Mouse (Mus musculus): ENCODE data around the gene Cad. TPM values are rescaled to one million over a fixed set of nuclear protein-coding genes. Genes with fewer than 3 reads are reported as not detected.
A peak's percentile ranks its signal among the peaks of the same experiment; 100 is the strongest.
"Not testable (repeated sequence)": the region's sequence is repeated elsewhere in the genome, so short reads cannot be mapped to it uniquely, and the experiment has no call there.

Cad gene
- total RNA-seq (2021) = 10 to 100 TPM; 22.9 to 29.7 TPM
- long read RNA-seq, experiment 1, partial matches to known transcripts = 8 of 13 reads
- long read RNA-seq, experiment 1, other reads (novel, unspliced or antisense) = 5 of 13 reads
- long read RNA-seq, experiment 2, partial matches to known transcripts = 5 of 9 reads
- long read RNA-seq, experiment 2, other reads (novel, unspliced or antisense) = 4 of 9 reads

- peak; percentile 98 to 99 for DNase-seq
These were observed at the start of gene Cad for GRCm38 (mm10) chr5:31054261-31055215. Gene Cad (plus strand): TSS chr5:31054780.

DNA sequence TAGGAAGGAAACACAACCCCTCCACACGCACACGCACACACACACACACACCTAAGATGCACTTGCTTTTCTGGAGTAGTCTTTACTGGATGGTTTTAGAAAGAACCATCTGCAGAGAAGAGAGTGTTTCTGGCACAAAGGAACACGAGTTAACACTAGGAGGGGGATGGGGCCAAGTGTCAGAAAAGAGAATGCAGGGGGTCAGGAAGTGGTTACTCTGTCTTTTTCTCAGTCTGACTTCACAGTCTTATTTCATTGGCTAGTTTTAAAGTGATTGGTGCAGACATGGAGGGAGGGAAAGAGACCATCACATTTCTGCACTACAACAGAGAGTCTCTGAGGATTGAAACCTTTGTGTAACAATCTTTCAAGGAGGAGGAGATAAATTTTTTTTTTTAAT is 41.8 kb upstream of the Cad start:
- DNase-seq = no peak

GRCm38 (mm10) chr5:31015913-31016312 is 38.7 kb upstream of the Cad start:
- peak in 1 of 2 experiments; percentile 15 for DNase-seq

DNA sequence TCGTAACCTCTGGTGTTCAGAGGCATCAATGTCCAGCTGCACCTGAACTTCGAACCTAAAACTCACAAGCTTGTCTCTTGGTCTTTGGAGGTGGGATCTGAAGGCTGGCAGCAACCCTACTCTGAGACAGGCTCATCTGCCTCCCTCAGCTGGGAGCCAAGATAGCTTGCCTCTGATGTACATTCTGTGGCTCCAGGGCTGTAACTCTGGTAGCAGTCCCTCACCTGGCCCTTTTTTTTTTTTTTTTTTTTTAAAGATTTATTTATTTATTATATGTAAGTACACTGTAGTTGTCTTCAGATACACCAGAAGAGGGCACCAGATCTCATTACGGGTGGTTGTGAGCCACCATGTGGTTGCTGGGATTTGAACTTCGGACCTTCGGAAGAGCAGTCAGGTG is 32.8 kb upstream of the Cad start:
- not testable (repeated sequence) for DNase-seq

GRCm38 (mm10) chr5:31022690-31023089 is 31.9 kb upstream of the Cad start:
- DNase-seq = no peak

- DNase-seq = no peak
These were observed 31.3 kb upstream of the Cad start for GRCm38 (mm10) chr5:31023254-31023653.

- DNase-seq = no peak
These were observed 29.9 kb upstream of the Cad start for GRCm38 (mm10) chr5:31024641-31025040.

- no peak for DNase-seq
These were observed 23.7 kb upstream of the Cad start for GRCm38 (mm10) chr5:31030926-31031325.

- DNase-seq = no peak
These were observed 23.1 kb upstream of the Cad start for GRCm38 (mm10) chr5:31031508-31031907.

- peak in 1 of 2 experiments; percentile 28 for DNase-seq
These were observed 19.9 kb upstream of the Cad start for GRCm38 (mm10) chr5:31034669-31035068.

GRCm38 (mm10) chr5:31036556-31036955 is 18.0 kb upstream of the Cad start:
- peak; percentile 18 to 32 for DNase-seq

- DNase-seq = peak; percentile 69 to 72
These were observed 16.3 kb upstream of the Cad start for GRCm38 (mm10) chr5:31038171-31038845.

GRCm38 (mm10) chr5:31046416-31046815 is 8.2 kb upstream of the Cad start:
- DNase-seq = no peak

DNA sequence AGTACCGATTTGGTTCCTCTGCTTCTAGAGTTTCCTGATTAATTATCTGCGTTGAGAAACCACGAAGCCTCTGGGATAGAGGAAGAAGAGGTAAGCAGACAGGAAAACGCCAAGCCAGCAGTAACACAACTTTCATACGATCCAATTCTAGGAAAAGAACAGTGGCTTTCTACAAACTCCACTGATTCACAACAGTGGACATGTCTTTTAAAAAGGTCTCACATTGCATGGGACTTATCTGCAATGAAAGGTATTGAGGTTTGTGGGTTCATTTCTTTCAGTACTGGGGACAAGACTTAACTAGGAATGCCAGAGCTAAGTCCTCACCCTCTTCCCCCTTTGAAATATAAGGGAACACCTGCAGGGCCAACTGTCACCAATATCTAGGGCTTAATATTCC is 7.5 kb upstream of the Cad start:
- no peak for DNase-seq

GRCm38 (mm10) chr5:31047848-31048762 is 6.5 kb upstream of the Cad start, which contains the start of gene Atraid:
Gene Atraid (plus strand): TSS chr5:31048312.
- DNase-seq = peak; percentile 99

- DNase-seq = peak; percentile 40 to 58
These were observed 5.6 kb upstream of the Cad start, which contains the start of gene Slc5a6 for GRCm38 (mm10) chr5:31048763-31049641. Gene Slc5a6 (minus strand): TSS chr5:31048924.

DNA sequence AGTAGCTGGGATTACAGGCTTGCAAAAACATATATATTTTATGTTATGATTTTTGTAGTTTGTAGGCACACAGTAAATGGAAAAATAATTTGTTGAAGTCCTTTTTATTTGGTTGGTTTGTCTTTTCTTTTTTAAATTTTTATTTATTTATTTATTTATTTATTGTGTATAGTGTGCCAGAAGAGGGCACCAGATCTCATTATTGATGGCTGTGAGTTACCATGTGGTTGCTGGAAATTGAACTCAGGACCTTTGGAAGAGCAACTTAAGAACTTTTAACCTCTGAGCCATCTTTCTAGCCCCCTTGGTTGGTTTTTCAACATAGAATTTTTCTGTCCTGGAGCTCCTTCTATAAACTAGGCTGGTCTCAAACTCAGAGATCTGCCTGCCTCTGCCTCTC is 4.2 kb upstream of the Cad start:
- DNase-seq = no peak

- DNase-seq = not testable (repeated sequence)
These were observed 852 bp upstream of the Cad start for GRCm38 (mm10) chr5:31053728-31054127.

- no peak for DNase-seq
These were observed 898 bp downstream of the Cad start for GRCm38 (mm10) chr5:31055216-31056140.
